Mouse (Mus musculus): ENCODE measurements around the gene Gm5089.

- no peak for TF ChIP-seq POLR2A (IDR thresholded peaks at IDR 0.05; ENCODE audit: control insufficient read depth, low read depth, low read length)
- TF ChIP-seq CTCF (IDR thresholded peaks at IDR 0.05; ENCODE audit: control insufficient read depth, insufficient read depth, insufficient replicate concordance, low read depth, low read length) = no peak
Measured at GRCm38 (mm10) chr14:122390935-122391334, 60.0 kb downstream of the Gm5089 start.
